Mouse (Mus musculus) thymus, adult 2 months (tissue): ENCODE data around the gene Snx9. TPM values are rescaled to one million over a fixed set of nuclear protein-coding genes. Genes with fewer than 3 reads are reported as not detected.
A peak's percentile ranks its signal among the peaks of the same experiment; 100 is the strongest.

Source experiments
- DNase-seq: peaks from one replicate; pipeline ENCODE4 v3.0.0; 2021
- H3K27ac ChIP-seq: fragments of 200-500 bp; 2 replicates; pipeline ENCODE4 v1.5.1; 2012; ENCODE audit warnings: low read length, control low read depth; ENCODE audit not compliant: control insufficient read depth, insufficient read depth
- H3K27me3 ChIP-seq: fragments of 200-500 bp; 2 replicates; pipeline ENCODE4 v1.6.1; 2012; ENCODE audit warnings: mild to moderate bottlenecking, low read length, moderate library complexity, mixed read lengths; ENCODE audit not compliant: control insufficient read depth, insufficient read depth
- H3K36me3 ChIP-seq: fragments of 200-500 bp; 2 replicates; pipeline ENCODE4 v1.6.1; 2012; ENCODE audit warnings: mild to moderate bottlenecking, low read length, moderate library complexity; ENCODE audit not compliant: control insufficient read depth, insufficient read depth
- H3K4me1 ChIP-seq: fragments of 200-500 bp; replicated peaks from 2 replicates; pipeline ENCODE4 v1.6.1; 2012; ENCODE audit warnings: low read length; ENCODE audit not compliant: control insufficient read depth, insufficient read depth
- H3K4me3 ChIP-seq: fragments of 200-500 bp; 2 replicates; pipeline ENCODE4 v1.5.1; 2012; ENCODE audit warnings: mild to moderate bottlenecking, low read length, control low read depth, moderate library complexity; ENCODE audit not compliant: control insufficient read depth, insufficient read depth
- CTCF ChIP-seq: fragments of 200-500 bp; IDR thresholded peaks from 2 replicates; pipeline ENCODE4 v1.5.1; 2012; ENCODE audit warnings: mild to moderate bottlenecking, control low read depth, low read length, moderate library complexity, borderline replicate concordance; ENCODE audit not compliant: control insufficient read depth, poor library complexity, insufficient read depth; ENCODE audit errors: extremely low read depth
- POLR2A ChIP-seq: fragments of 200-500 bp; IDR thresholded peaks from 2 replicates; pipeline ENCODE4 v1.6.1; 2012; ENCODE audit warnings: mild to moderate bottlenecking, low read length, control low read depth, moderate library complexity; ENCODE audit not compliant: control insufficient read depth, poor library complexity, insufficient read depth; ENCODE audit errors: extremely low read depth
- WGBS: fragments of 180-500 bp; shearing (Covaris S2); methylation state at CpG from one replicate; pipeline ENCODE4 v1.1.7; 2018; 5-methylcytosine and 5-hydroxymethylcytosine counted together
- polyA plus RNA-seq: library from polyadenylated mRNA; depleted of rRNA; stranded (reverse); fragments of >200 nt; gene quantifications from 2 replicates; pipeline ENCODE4 v1.2.3, GENCODE M21; 2012

Snx9 gene
- polyA plus RNA-seq, 1 experiment = 12.5 TPM

DNA sequence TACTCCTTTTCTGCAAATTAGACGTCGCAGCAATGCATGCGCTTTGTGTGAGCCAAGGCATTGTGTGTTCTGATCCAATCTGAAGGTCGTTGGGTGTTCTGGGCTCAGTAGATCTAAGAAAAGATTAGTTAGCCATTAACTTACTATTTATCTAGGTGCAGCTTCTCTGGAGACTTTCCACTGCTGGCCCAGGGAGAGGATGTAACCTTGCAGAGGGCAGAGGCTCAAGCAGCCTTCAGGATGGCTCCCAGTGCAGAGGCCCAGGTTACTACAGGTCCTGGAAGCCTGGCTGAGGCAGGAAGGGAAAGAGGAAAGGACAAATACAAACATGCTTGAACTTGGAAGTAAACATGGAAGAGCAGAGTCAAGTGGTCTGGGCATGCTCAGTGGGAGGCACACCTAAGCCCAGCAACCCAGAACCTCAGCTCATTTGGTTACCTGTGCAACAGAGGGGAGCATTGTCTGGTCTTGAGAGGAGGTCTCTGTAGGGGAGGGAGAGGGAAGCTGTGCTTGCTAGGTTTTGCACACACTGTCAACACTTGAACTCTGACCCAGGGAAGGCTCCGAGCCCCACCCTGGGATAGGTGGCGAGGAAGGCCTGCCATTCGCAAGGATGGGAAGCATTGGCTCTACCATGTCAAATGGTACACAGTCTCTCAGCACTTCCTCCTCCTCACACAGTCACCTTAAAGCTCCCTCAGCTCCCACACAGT, 27.3 kb downstream of the Snx9 start:
- Histone ChIP-seq H3K4me1 (no peaks in the 10 kb centered on the region), H3K4me3 (no peak overlapping the region), H3K36me3 (no peaks in the 10 kb centered on the region), H3K27me3 (no peaks in the 10 kb centered on the region), H3K27ac (no peak overlapping the region)
- 96% methylated on average over 7 of the region's 7 CpGs for WGBS
- DNase-seq = no peak
- TF ChIP-seq CTCF (no peak), POLR2A (no peak)

DNA sequence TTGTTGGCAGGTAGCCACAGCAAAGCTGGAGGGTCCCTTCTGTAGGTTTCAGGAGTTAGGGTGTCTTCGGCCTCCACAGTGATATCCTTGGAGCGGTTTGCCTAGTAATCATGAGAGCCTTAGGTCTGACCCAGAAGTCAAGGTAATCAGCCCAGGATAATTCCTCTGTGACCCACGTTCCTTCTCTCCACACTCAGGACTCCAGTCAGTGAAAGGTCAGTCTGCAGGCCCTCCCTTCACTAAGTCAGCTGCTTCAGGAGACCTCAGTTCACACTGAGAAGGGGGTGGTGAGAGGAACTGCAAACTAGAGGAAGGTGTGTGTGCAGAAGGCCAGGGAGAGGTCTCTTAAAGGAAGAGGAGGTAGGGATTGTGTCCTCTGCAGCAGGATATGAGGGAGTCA, 28.3 kb downstream of the Snx9 start:
- no peak for DNase-seq
- WGBS = 98% methylated on average over 3 of the region's 3 CpGs
- H3K36me3 ChIP-seq = no peaks in the 10 kb centered on the region
- H3K27me3 ChIP-seq = no peaks in the 10 kb centered on the region
- no peak for TF ChIP-seq POLR2A
- no peak for TF ChIP-seq CTCF
- no peak overlapping the region for H3K27ac ChIP-seq
- H3K4me3 ChIP-seq = no peak overlapping the region
- H3K4me1 ChIP-seq = no peaks in the 10 kb centered on the region

DNA sequence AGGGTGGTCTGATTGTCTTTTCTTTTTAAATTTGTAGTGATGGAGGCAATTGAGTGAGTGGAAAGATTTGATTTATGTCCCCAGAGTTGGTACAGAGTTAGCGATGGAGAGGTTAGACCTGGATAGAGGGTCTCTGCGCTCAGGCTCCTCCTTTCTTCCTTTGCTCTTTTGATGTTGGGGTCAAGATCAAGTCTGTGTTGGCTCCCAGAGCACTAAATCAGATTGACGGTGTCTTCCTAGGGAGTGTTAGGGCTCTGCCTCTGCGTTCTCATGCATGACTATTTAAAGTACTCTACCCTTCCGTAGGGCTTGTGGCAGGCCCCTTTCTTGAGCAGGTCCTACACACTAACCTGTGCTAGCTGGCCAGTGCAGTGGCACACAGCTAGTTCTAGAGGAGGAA, 28.9 kb downstream of the Snx9 start:
- WGBS = 97% methylated on average over 5 of the region's 5 CpGs
- H3K27ac ChIP-seq = no peak overlapping the region

DNA sequence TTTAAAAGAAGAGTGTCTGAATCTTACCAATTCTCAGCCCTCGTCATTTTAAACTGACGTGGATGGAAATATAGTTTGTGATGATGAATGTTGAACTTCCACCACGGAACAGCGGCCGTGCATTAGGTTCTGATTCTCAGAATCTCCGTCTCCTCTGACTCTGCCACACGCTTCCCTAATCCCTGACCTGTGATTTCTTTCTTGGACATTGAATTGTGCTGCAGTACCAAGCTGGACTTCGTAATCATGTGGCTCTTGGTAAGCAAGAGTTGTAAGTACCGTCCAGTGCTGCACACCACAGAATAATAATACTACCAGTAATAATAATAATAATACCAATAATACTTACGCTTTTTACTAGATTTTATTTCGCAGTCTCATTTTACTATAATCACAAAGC, 29.6 kb downstream of the Snx9 start:
- no peak overlapping the region for H3K27ac ChIP-seq
- H3K27me3 ChIP-seq = no peaks in the 10 kb centered on the region
- no peaks in the 10 kb centered on the region for H3K36me3 ChIP-seq
- WGBS = 97% methylated on average over 11 of the region's 11 CpGs
- H3K4me3 ChIP-seq = no peak overlapping the region
- H3K4me1 ChIP-seq = no peaks in the 10 kb centered on the region
- DNase-seq = no peak
- TF ChIP-seq POLR2A (no peak), CTCF (no peak)

More for the DNA sequence above, 28.9 kb downstream of the Snx9 start:
- H3K36me3 ChIP-seq = no peaks in the 10 kb centered on the region
- H3K4me1 ChIP-seq = no peaks in the 10 kb centered on the region
- no peak overlapping the region for H3K4me3 ChIP-seq
- TF ChIP-seq POLR2A (no peak), CTCF (no peak)
- H3K27me3 ChIP-seq = no peaks in the 10 kb centered on the region
- DNase-seq = no peak

DNA sequence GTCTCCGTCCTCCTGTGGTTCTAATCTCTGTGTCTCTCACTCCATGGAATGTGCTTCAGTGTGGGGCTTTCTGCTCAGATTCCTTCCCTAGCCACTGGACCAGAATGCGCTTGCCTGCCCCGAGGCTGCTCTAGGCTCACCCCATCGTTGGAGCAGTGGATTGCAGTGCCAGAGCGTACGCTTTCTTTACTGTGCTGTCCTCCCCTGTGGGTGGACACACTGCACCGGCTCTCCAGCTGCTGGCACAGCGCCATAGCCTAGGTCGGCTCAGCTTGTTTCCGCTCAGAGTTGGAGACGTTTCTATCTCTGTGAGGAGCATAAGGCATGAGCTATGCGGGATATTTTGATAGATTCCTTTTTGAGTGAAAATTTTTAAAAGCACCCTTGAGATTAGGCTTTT, 31.4 kb downstream of the Snx9 start:
- DNase-seq = peak; percentile 39
- 96% methylated on average over 12 of the region's 12 CpGs for WGBS
- H3K27me3 ChIP-seq = no peaks in the 10 kb centered on the region
- no peaks in the 10 kb centered on the region for H3K4me1 ChIP-seq
- no peaks in the 10 kb centered on the region for H3K36me3 ChIP-seq
- H3K27ac ChIP-seq = no peak overlapping the region
- no peak overlapping the region for H3K4me3 ChIP-seq
- TF ChIP-seq POLR2A (no peak), CTCF (no peak)

DNA sequence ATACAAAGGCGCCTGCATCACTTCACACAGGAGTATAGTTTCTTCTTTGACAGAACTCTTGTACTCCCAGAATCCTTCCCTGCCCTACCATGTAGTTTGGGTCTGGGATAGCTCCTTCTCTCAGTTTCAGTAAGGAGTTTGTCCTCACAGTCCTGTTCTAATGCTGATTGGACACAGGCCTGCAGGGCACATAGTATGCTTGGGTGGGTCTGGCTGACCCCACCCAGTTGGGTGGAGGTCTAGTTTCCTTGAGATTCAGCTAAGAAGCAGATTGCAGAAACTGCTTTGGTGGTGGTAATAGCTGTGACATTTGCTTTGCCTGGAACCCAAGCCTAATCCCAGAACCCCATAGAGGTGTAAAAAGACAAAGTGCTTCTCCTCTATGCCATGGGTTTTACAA, 33.4 kb downstream of the Snx9 start:
- DNase-seq = no peak
- 97% methylated on average over 1 of the region's 1 CpGs for WGBS
- H3K36me3 ChIP-seq = no peaks in the 10 kb centered on the region
- no peaks in the 10 kb centered on the region for H3K4me1 ChIP-seq
- H3K4me3 ChIP-seq = no peak overlapping the region
- H3K27ac ChIP-seq = no peak overlapping the region
- no peaks in the 10 kb centered on the region for H3K27me3 ChIP-seq
- TF ChIP-seq POLR2A (no peak), CTCF (no peak)
